Mouse (Mus musculus): ENCODE measurements around the gene Clcn6.

DNA sequence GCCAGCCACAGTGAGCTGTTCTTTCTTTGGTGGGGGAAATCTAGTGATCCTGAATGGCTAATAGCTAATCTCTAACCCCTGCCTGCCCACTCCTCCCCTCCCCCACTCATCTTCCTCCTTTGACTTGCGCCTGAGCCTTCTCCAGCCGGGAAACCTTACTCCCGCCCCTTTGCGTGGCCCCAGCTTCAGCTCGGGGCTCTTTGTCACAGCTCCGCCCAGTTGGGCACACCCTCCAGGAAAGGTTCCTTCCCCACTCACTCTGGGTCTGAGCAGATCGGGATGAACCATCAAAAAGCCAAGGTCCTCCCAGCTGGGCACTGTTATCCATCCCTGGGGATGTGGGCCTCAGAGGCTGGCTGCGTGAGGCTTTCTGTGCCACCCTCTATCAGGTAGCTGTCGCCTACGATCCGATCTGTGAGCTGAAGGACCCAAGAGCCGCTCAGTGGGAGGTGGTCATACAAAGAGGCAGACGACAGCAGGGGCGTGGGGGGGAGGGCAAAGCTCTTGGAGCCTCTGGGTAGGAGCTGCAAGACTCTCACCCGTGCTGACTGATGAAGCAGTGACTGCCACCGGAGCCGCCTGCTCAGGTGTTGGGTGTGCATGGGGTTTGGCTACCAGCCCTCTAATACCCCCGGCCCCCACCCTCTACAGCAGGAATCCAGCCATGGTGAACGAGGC is 2.5 kb upstream of the Clcn6 start:
- no peak for TF ChIP-seq CTCF (conservative IDR thresholded peaks at IDR 0.05; ENCODE audit: insufficient read depth, insufficient read length, low read depth, low read length)
- TF ChIP-seq POLR2A (IDR thresholded peaks at IDR 0.05; ENCODE audit: low read depth, low read length): peak; percentile 26

Measured in kidney, adult 2 months (tissue).